Mouse (Mus musculus): ENCODE results near the gene Gm34653.

The Gm34653 gene

DNA sequence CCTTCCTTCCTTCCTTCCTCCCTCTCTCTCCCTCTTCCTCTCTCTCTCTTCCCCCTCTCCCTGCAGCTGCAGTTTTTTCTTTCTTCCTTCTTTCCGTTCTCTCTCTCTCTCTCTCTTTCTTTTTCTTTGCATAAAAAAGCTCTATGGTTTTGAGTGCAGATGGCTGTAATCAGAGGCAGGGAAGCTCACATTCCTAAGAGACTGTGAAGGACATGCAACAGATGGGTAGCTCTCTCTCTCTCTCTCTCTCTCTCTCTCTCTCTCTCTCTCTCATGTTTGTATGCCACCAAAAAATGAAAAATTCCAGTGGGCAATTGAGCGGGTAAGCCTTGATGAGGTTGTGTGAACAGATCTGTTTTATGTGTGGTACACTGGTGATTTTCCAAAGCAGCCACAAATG lies 51.4 kb downstream of the Gm34653 start:
- DNase-seq (ENCODE audit: low read depth, low spot score) = no peak

Measured in CD4-positive, CD25-positive, alpha-beta regulatory T cell, adult 2 months (primary cell).